Mouse (Mus musculus) intestine, embryonic 14.5 days (tissue): ENCODE data around the gene Chn2. TPM values are rescaled to one million over a fixed set of nuclear protein-coding genes. Genes with fewer than 3 reads are reported as not detected.
"Not testable (repeated sequence)": the region's sequence is repeated elsewhere in the genome, so short reads cannot be mapped to it uniquely, and the experiment has no call there.

ENCODE experiments used
- ATAC-seq: fragments of 200-750 bp; cut with Nextera tagmentation; replicated peaks from 2 replicates; pipeline ENCODE4 v1.8.0; 2017; ENCODE audit warnings: low read depth, moderate number of reproducible peaks, moderate TSS enrichment, moderate library complexity; ENCODE audit not compliant: low FRiP score, low TSS enrichment
- DNase-seq: peaks from one replicate; pipeline ENCODE4 v3.0.0-alpha.2; 2018; ENCODE audit warnings: low spot score
- H3K27ac ChIP-seq: fragments of 300-500 bp; sonication (generic); 2 replicates; pipeline ENCODE4 v1.5.1; 2014; ENCODE audit warnings: low read depth, mild to moderate bottlenecking, control low read depth
- H3K27me3 ChIP-seq: fragments of 300-500 bp; sonication (generic); replicated peaks from 2 replicates; pipeline ENCODE4 v1.6.1; 2014; ENCODE audit warnings: low read length, control low read depth; ENCODE audit not compliant: control insufficient read depth, insufficient read depth
- H3K36me3 ChIP-seq: fragments of 300-500 bp; sonication (generic); 2 replicates; pipeline ENCODE4 v1.6.1; 2014; ENCODE audit warnings: low read length, control low read depth; ENCODE audit not compliant: control insufficient read depth, insufficient read depth
- H3K4me1 ChIP-seq: fragments of 300-500 bp; sonication (generic); replicated peaks from 2 replicates; pipeline ENCODE4 v1.6.1; 2014; ENCODE audit warnings: low read length, control low read depth, mixed read lengths; ENCODE audit not compliant: control insufficient read depth, insufficient read depth
- H3K4me2 ChIP-seq: fragments of 300-500 bp; sonication (generic); 2 replicates; pipeline ENCODE4 v1.6.1; 2014; ENCODE audit warnings: low read length
- H3K4me3 ChIP-seq: fragments of 300-500 bp; sonication (generic); 2 replicates; pipeline ENCODE4 v1.5.1; 2014; ENCODE audit warnings: low read depth, low read length, control low read depth, mixed read lengths
- H3K9ac ChIP-seq: fragments of 300-500 bp; sonication (generic); 2 replicates; pipeline ENCODE4 v1.6.1; 2014; ENCODE audit warnings: mild to moderate bottlenecking, low read length
- H3K9me3 ChIP-seq: fragments of 300-500 bp; sonication (generic); 2 replicates; pipeline ENCODE4 v1.6.1; 2016; ENCODE audit warnings: low read length, control low read depth; ENCODE audit not compliant: control insufficient read depth
- WGBS: fragments of 180-500 bp; shearing (Covaris S2); extraction: QIAGEN DNeasy Blood & Tissue Kit; methylation state at CpG from one replicate; pipeline ENCODE4 v1.1.7; 2014; 5-methylcytosine and 5-hydroxymethylcytosine counted together
- polyA plus RNA-seq: library from polyadenylated mRNA; unstranded; fragments of >200 nt; fragmentation: Nextera tagmentation; extraction: Ambion mirVana; gene quantifications from 2 replicates; pipeline ENCODE4 v1.2.1, GENCODE M21; 2014

Chn2 gene
- polyA plus RNA-seq, 1 experiment from 2014 or later, result 25.0 TPM

DNA sequence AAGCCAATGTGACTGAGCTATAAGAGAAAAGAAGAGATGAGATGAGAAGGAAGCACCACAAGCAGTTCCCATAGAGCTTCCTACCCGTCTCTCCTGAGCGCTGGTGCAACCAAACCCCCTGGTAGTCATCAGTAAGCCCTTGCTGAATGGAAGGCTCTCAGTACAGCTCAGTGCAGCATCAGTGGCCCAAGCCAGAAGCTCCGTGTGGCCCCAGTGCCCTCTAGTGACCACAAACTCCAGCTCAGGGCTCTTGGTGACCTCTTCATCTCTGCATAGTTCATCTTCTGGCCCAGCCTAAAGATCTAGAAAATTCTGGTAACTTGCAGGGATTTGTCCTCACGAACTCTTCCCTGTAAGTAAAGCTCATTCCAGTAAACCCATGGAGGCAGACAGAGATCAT lies 125.4 kb downstream of the Chn2 start:
- H3K4me3 ChIP-seq, result no peak overlapping the region
- WGBS, result 53% methylated on average over 4 of the region's 4 CpGs

DNA sequence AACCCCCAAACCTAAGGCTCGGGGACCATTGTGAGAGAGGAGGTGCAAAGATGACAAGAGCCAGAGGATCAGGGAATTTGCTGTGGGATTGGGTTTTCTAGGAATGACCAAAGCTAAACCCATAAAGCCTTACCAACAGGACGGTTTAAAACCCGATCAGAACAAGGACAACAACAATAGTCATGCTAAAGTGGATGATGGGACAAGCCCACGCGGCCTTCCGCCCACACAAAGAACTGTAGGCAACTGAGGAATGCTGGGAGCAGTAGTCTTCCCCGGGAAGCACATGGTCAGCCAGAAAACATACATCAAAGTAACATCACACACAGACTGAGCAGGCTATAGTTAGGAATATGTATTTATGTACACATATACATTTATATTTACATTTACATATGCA lies 125.9 kb downstream of the Chn2 start:
- Histone ChIP-seq H3K27ac (no peak overlapping the region), H3K27me3 (no peaks in the 10 kb centered on the region), H3K4me3 (no peak overlapping the region), H3K36me3 (no peaks in the 10 kb centered on the region), H3K4me2 (no peak overlapping the region), H3K9ac (no peak overlapping the region), H3K4me1 (peaks cover 8% of the 10 kb centered on the region; the same call in 1 of the 2 replicates), H3K9me3 (no peaks in the 10 kb centered on the region)
- DNase-seq (no peak), ATAC-seq (no peak)
- 85% methylated on average over 7 of the region's 7 CpGs for WGBS

More for the DNA sequence above, 125.4 kb downstream of the Chn2 start:
- no peak overlapping the region for H3K27ac ChIP-seq
- ATAC-seq, result no peak
- H3K4me1 ChIP-seq, result peaks cover 8% of the 10 kb centered on the region; the same call in 1 of the 2 replicates
- no peaks in the 10 kb centered on the region for H3K27me3 ChIP-seq
- H3K4me2 ChIP-seq, result no peak overlapping the region
- no peak for DNase-seq
- no peak overlapping the region for H3K9ac ChIP-seq
- no peaks in the 10 kb centered on the region for H3K9me3 ChIP-seq
- H3K36me3 ChIP-seq, result no peaks in the 10 kb centered on the region

DNA sequence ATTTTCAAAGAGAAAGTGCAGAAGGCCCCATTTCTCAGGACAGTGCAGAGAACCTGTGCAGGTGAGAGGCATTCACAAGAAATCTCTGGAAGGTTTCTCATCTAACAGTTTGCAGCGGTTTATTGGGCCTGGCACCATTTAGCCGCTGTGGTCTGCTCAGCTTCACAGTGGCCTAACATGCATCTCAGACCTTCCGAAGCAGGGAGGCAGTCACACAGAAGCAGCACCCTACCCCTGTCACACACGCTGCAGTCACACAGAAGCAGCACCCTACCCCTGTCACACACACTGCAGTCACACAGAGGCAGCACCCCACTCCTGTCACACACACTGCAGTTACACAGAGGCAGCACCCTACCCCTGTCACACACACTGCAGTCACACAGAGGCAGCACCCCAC lies 126.5 kb downstream of the Chn2 start:
- no peaks in the 10 kb centered on the region for H3K9me3 ChIP-seq
- no peak overlapping the region for H3K9ac ChIP-seq
- no peaks in the 10 kb centered on the region for H3K27me3 ChIP-seq
- ATAC-seq (no peak), DNase-seq (no peak)
- WGBS, result 80% methylated on average over 4 of the region's 4 CpGs
- H3K4me3 ChIP-seq, result no peak overlapping the region
- no peak overlapping the region for H3K4me2 ChIP-seq
- H3K27ac ChIP-seq, result no peak overlapping the region
- H3K4me1 ChIP-seq, result peaks cover 8% of the 10 kb centered on the region; the same call in 1 of the 2 replicates
- H3K36me3 ChIP-seq, result no peaks in the 10 kb centered on the region

DNA sequence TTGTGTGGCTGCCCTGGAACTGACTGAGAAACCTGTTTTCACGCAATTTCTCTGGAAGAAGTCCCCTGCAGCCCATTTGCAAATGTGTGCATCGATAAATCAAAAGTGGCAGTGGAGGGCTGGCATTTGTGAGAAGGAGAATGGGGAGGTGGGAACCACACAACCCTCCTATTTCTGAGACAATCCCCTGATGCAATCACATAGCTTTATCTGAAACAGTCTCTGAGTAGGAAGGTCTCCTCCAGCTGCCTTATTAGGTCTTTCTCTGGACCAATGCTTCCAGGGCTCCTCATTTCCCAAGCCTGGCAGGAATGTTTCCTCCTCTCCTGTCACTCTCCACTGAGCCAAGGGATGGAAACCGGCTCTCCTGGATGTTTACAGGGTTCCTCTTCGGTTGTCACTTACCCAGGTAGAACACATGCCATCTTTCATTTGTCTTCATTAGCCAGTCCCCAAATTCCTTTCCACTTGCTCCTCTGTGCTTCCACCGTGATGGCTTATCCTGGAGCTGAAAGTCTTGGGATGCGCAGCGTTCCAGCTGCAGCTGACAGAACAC lies 127.7 kb downstream of the Chn2 start:
- ATAC-seq (no peak), DNase-seq (no peak)

DNA sequence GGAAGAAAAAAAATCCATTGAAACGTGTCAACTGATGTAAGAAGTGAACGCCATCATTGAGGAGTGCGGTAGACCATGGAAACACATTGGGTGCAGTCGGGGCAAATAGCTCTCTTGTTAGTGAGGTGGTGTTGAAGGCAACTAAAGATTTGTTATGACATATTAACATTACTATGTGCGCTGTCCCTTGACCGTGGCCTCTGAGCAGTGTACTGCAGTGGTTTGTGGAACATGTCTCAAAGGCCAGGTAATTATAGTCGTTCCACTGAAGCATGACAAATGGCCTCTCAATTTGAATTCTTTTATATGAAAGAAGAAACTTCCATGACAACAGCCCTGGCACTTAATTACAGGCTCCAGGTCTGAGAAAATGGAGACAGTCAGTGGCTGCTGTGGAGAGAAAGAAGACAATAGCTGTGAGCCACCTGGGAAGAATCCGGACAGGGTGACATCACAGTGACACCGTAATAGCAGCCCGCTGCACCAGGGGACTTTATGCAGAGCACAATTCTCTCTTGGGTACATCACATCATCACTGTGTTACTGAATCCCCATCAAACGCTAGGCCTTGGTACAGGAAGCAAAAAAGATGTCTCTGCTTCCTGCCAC lies 131.0 kb downstream of the Chn2 start:
- Histone ChIP-seq H3K36me3 (no peaks in the 10 kb centered on the region), H3K27me3 (no peaks in the 10 kb centered on the region), H3K4me3 (no peak overlapping the region), H3K4me2 (no peak overlapping the region), H3K9ac (no peak overlapping the region), H3K9me3 (no peaks in the 10 kb centered on the region), H3K27ac (no peak overlapping the region), H3K4me1 (no peaks in the 10 kb centered on the region; the same call in 1 of the 2 replicates)
- 89% methylated on average over 11 of the region's 11 CpGs for WGBS
- DNase-seq (no peak), ATAC-seq (no peak)

More for the DNA sequence above, 127.7 kb downstream of the Chn2 start:
- no peak overlapping the region for H3K27ac ChIP-seq
- H3K4me3 ChIP-seq, result no peak overlapping the region
- H3K4me2 ChIP-seq, result no peak overlapping the region
- no peaks in the 10 kb centered on the region for H3K36me3 ChIP-seq
- peaks cover 8% of the 10 kb centered on the region; the same call in 1 of the 2 replicates for H3K4me1 ChIP-seq
- WGBS, result 57% methylated on average over 7 of the region's 7 CpGs
- no peak overlapping the region for H3K9ac ChIP-seq
- no peaks in the 10 kb centered on the region for H3K27me3 ChIP-seq
- H3K9me3 ChIP-seq, result no peaks in the 10 kb centered on the region

DNA sequence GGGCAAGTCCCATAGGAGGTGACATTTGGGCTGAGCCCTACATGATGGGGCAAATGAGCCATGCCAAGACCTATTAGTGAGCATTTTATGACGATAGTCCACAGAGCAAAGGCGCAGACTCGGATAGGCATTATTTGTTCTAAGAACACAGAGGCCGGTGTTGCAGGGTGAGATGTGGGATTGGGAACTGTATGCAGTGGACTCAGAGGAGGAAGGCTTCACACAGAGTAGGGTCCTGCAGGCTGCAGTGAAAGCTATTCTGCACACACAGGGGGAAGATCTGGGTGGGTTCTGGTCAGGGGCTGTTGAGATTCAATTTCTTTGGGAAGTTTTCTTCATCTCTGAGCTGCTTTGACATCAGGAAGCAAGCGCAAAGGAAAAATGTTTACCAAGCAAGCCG lies 132.0 kb downstream of the Chn2 start:
- 65% methylated on average over 6 of the region's 6 CpGs for WGBS
- Histone ChIP-seq H3K36me3 (no peaks in the 10 kb centered on the region), H3K27me3 (no peaks in the 10 kb centered on the region), H3K27ac (no peak overlapping the region), H3K9ac (no peak overlapping the region), H3K9me3 (no peaks in the 10 kb centered on the region), H3K4me2 (no peak overlapping the region), H3K4me3 (no peak overlapping the region), H3K4me1 (no peaks in the 10 kb centered on the region; the same call in 1 of the 2 replicates)
- DNase-seq (no peak), ATAC-seq (no peak)

DNA sequence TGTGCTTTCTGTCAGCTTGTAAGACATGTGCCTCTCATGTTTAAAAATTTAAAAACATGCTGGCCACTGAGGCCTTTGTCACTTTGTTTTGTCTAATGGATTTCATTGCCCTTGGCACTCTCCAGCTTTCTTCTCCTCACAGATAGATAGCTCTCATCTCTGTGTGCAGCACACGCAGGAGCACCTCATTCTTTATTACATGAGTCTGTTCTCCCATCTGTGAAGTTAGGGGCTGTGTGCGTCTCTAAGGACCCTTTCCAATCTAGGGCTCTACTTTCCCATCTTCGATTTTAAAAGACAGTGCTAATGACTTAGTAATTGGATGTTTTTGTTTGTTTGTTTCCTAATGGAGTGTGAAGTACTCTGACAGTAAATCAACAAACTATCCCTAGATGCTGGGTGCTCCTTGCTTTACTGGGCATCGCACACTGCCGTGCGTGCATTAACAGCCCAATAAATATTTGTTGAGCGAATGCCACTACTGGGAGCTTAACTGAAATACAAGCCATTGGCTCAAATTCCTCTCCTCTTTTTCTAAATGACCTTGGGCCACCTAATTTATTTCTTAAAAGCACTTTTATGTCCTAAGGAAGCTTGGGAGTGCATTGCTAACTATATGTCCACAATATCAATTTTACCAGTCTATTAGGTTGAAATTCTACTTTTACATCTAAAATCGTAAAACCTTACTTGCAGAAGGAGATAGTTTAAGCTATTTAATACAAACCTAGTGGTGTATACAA lies 136.3 kb downstream of the Chn2 start:
- DNase-seq, result no peak
- no peaks in the 10 kb centered on the region for H3K4me1 ChIP-seq
- H3K4me2 ChIP-seq, result no peak overlapping the region
- H3K27me3 ChIP-seq, result no peaks in the 10 kb centered on the region
- H3K9me3 ChIP-seq, result no peaks in the 10 kb centered on the region
- no peak overlapping the region for H3K4me3 ChIP-seq
- no peak overlapping the region for H3K9ac ChIP-seq
- no peaks in the 10 kb centered on the region for H3K36me3 ChIP-seq
- ATAC-seq, result no peak
- H3K27ac ChIP-seq, result no peak overlapping the region
- 68% methylated on average over 8 of the region's 8 CpGs for WGBS

DNA sequence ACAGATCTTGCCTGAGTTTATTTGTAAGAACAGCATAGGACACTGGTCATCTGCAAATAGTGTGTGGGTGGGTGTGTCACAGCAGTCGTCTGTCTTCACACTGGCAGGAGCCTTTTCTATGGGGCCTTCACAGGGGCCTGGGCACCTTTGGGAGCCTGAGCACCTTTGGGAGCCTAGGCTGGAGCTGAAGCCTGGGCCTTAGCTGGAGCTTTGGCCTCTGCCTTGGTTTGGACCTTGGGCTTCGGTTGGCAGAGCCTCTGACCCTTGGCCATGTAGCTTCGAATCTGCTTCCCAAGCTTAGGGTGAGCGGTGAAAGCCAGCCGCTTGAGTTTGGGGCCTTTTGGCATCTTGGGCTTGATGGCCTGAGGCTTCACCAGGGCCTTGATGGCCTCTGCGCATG lies 137.7 kb downstream of the Chn2 start:
- not testable (repeated sequence) for H3K4me1 ChIP-seq, H3K9ac ChIP-seq, DNase-seq, H3K27me3 ChIP-seq, H3K27ac ChIP-seq, H3K9me3 ChIP-seq, ATAC-seq, H3K4me2 ChIP-seq, H3K4me3 ChIP-seq, H3K36me3 ChIP-seq
- 85% methylated on average over 6 of the region's 6 CpGs for WGBS
